Mouse (Mus musculus) T-cell, adult 66 days (primary cell): ENCODE data around the gene Ccdc190. TPM values are rescaled to one million over a fixed set of nuclear protein-coding genes. Genes with fewer than 3 reads are reported as not detected.

Source experiments
- total RNA-seq, 2 experiments: library from RNA; stranded (reverse); gene quantifications; 3 replicates in 1 of 2; 4 replicates in 1 of 2; pipeline ENCODE4 v1.2.4; 2023

Ccdc190 gene
- total RNA-seq = not detected

GRCm38 (mm10) chr1:169928454-169928971, at the start of gene Ccdc190:
Ccdc190 (plus strand) TSS chr1:169928648.

GRCm38 (mm10) chr1:169968792-169969515, 40.5 kb downstream of the Ccdc190 start, which contains the start of gene Hsd17b7:
Hsd17b7 (minus strand) TSS chr1:169969241.

Other genes with a start within 250 kb of the Ccdc190 start
- gene Rgs4, start 181.0 kb upstream of the Ccdc190 start, total RNA-seq = not detected
- gene Hsd17b7, start 40.6 kb downstream of the Ccdc190 start, total RNA-seq = 10 to 100 TPM in 1 of 2 experiments, 1 to 10 TPM in 1; 7.8 to 13.0 TPM
- gene Ddr2, start 182.1 kb downstream of the Ccdc190 start, total RNA-seq = not detected
- 10 to 100 TPM; 33.7 to 41.0 TPM for gene Uap1, start 246.3 kb downstream of the Ccdc190 start, total RNA-seq